Mouse (Mus musculus) heart, embryonic 16.5 days (tissue): ENCODE data around the gene Slc29a4. TPM values are rescaled to one million over a fixed set of nuclear protein-coding genes. Genes with fewer than 3 reads are reported as not detected.

Experiments
- ATAC-seq: fragments of 200-750 bp; cut with Nextera tagmentation; replicated peaks from 2 replicates; pipeline ENCODE4 v1.8.0; 2017; ENCODE audit warnings: moderate number of reproducible peaks; ENCODE audit not compliant: insufficient read depth, low FRiP score; ENCODE audit errors: extremely low read depth
- H3K27ac ChIP-seq: fragments of 300-500 bp; sonication (generic); 2 replicates; pipeline ENCODE4 v1.5.1; 2014; ENCODE audit warnings: mild to moderate bottlenecking, low read length, control low read depth, moderate library complexity
- H3K27me3 ChIP-seq: fragments of 300-500 bp; sonication (generic); 2 replicates; pipeline ENCODE4 v1.6.1; 2014; ENCODE audit warnings: low read length, mixed read lengths; ENCODE audit not compliant: control insufficient read depth, insufficient read depth
- H3K36me3 ChIP-seq: fragments of 300-500 bp; sonication (generic); 2 replicates; pipeline ENCODE4 v1.6.1; 2014; ENCODE audit not compliant: control insufficient read depth, insufficient read depth
- H3K4me1 ChIP-seq: fragments of 300-500 bp; sonication (generic); 2 replicates; pipeline ENCODE4 v1.6.1; 2014; ENCODE audit warnings: low read length, mixed read lengths; ENCODE audit not compliant: control insufficient read depth, insufficient read depth
- H3K4me2 ChIP-seq: fragments of 300-500 bp; sonication (generic); 2 replicates; pipeline ENCODE4 v1.6.1; 2014; ENCODE audit warnings: low read depth, mild to moderate bottlenecking, control low read depth, low read length
- H3K4me3 ChIP-seq: fragments of 300-500 bp; sonication (generic); 2 replicates; pipeline ENCODE4 v1.5.1; 2014; ENCODE audit warnings: mild to moderate bottlenecking, control low read depth, low read length
- H3K9ac ChIP-seq: fragments of 300-500 bp; sonication (generic); 2 replicates; pipeline ENCODE4 v1.6.1; 2014; ENCODE audit warnings: low read length, control low read depth
- H3K9me3 ChIP-seq: fragments of 300-500 bp; sonication (generic); replicated peaks from 2 replicates; pipeline ENCODE4 v1.6.1; 2016; ENCODE audit warnings: low read length; ENCODE audit not compliant: control insufficient read depth
- WGBS: fragments of 180-500 bp; shearing (Covaris S2); extraction: QIAGEN DNeasy Blood & Tissue Kit; methylation state at CpG from one replicate; pipeline ENCODE4 v1.1.7; 2014; 5-methylcytosine and 5-hydroxymethylcytosine counted together
- polyA plus RNA-seq: library from polyadenylated mRNA; unstranded; fragments of >200 nt; fragmentation: Nextera tagmentation; extraction: Ambion mirVana; gene quantifications from 2 replicates; pipeline ENCODE4 v1.2.1, GENCODE M21; 2015

The Slc29a4 gene
- polyA plus RNA-seq, 1 experiment from 2014 or later, result 1.1 TPM

- Histone ChIP-seq H3K9me3 (no peaks in the 10 kb centered on the region), H3K27me3 (no peaks in the 10 kb centered on the region), H3K4me3 (no peak overlapping the region), H3K4me1 (peaks cover 6% of the 10 kb centered on the region; the same call in 1 of the 2 replicates), H3K4me2 (no peak overlapping the region), H3K36me3 (peaks cover 53% of the 10 kb centered on the region), H3K9ac (no peak overlapping the region), H3K27ac (no peak overlapping the region)
- 72% methylated on average over 12 of the region's 12 CpGs for WGBS
- ATAC-seq, result no peak
Measured at GRCm38 (mm10) chr5:142747026-142747629, 54.8 kb downstream of the Slc29a4 start.

GRCm38 (mm10) chr5:142750173-142750572, 57.9 kb downstream of the Slc29a4 start:
- H3K36me3 ChIP-seq, result peaks cover 36% of the 10 kb centered on the region
- no peak overlapping the region for H3K27ac ChIP-seq
- no peak overlapping the region for H3K4me2 ChIP-seq
- no peaks in the 10 kb centered on the region for H3K27me3 ChIP-seq
- no peak for ATAC-seq
- H3K4me3 ChIP-seq, result no peak overlapping the region
- no peaks in the 10 kb centered on the region for H3K9me3 ChIP-seq
- peaks cover 6% of the 10 kb centered on the region; the same call in 1 of the 2 replicates for H3K4me1 ChIP-seq
- 80% methylated on average over 11 of the region's 11 CpGs for WGBS
- no peak overlapping the region for H3K9ac ChIP-seq

GRCm38 (mm10) chr5:142752241-142752640, 59.9 kb downstream of the Slc29a4 start:
- H3K27me3 ChIP-seq, result no peaks in the 10 kb centered on the region
- no peak overlapping the region for H3K27ac ChIP-seq
- H3K4me3 ChIP-seq, result no peak overlapping the region
- ATAC-seq, result no peak
- no peak overlapping the region for H3K9ac ChIP-seq
- H3K4me2 ChIP-seq, result no peak overlapping the region
- no peaks in the 10 kb centered on the region for H3K9me3 ChIP-seq
- H3K4me1 ChIP-seq, result no peaks in the 10 kb centered on the region
- H3K36me3 ChIP-seq, result peaks cover 26% of the 10 kb centered on the region
- 66% methylated on average over 13 of the region's 13 CpGs for WGBS

- Histone ChIP-seq H3K4me3 (no peak overlapping the region), H3K36me3 (peaks cover 47% of the 10 kb centered on the region), H3K27ac (no peak overlapping the region), H3K4me2 (no peak overlapping the region), H3K4me1 (no peaks in the 10 kb centered on the region), H3K27me3 (no peaks in the 10 kb centered on the region), H3K9ac (no peak overlapping the region), H3K9me3 (no peaks in the 10 kb centered on the region)
- no peak for ATAC-seq
- WGBS, result 81% methylated on average over 8 of the region's 8 CpGs
Measured at GRCm38 (mm10) chr5:142759786-142760185, 67.5 kb downstream of the Slc29a4 start.

GRCm38 (mm10) chr5:142761326-142761983, 69.1 kb downstream of the Slc29a4 start:
- Histone ChIP-seq H3K27ac (no peak overlapping the region), H3K4me1 (no peaks in the 10 kb centered on the region), H3K9me3 (no peaks in the 10 kb centered on the region), H3K4me3 (no peak overlapping the region), H3K9ac (no peak overlapping the region), H3K27me3 (no peaks in the 10 kb centered on the region), H3K4me2 (no peak overlapping the region), H3K36me3 (peaks cover 55% of the 10 kb centered on the region)
- no peak for ATAC-seq
- 81% methylated on average over 16 of the region's 16 CpGs for WGBS

- Histone ChIP-seq H3K27ac (no peak overlapping the region), H3K36me3 (peaks cover 55% of the 10 kb centered on the region), H3K4me1 (no peaks in the 10 kb centered on the region), H3K9me3 (no peaks in the 10 kb centered on the region), H3K27me3 (no peaks in the 10 kb centered on the region), H3K4me2 (no peak overlapping the region), H3K4me3 (no peak overlapping the region), H3K9ac (no peak overlapping the region)
- no peak for ATAC-seq
- 90% methylated on average over 21 of the region's 21 CpGs for WGBS
Measured at GRCm38 (mm10) chr5:142762082-142762807, 69.9 kb downstream of the Slc29a4 start.

- no peak overlapping the region for H3K4me2 ChIP-seq
- no peak overlapping the region for H3K27ac ChIP-seq
- no peak for ATAC-seq
- H3K9me3 ChIP-seq, result no peaks in the 10 kb centered on the region
- no peaks in the 10 kb centered on the region for H3K27me3 ChIP-seq
- peaks cover 8% of the 10 kb centered on the region for H3K4me1 ChIP-seq
- no peak overlapping the region for H3K4me3 ChIP-seq
- WGBS, result 62% methylated on average over 11 of the region's 11 CpGs
- H3K36me3 ChIP-seq, result peaks cover 46% of the 10 kb centered on the region
- H3K9ac ChIP-seq, result no peak overlapping the region
Measured at GRCm38 (mm10) chr5:142764306-142764705, 72.0 kb downstream of the Slc29a4 start.

GRCm38 (mm10) chr5:142764889-142765288, 72.6 kb downstream of the Slc29a4 start:
- no peak for ATAC-seq
- H3K36me3 ChIP-seq, result peaks cover 40% of the 10 kb centered on the region
- peaks cover 14% of the 10 kb centered on the region for H3K4me1 ChIP-seq
- no peak overlapping the region for H3K9ac ChIP-seq
- H3K27ac ChIP-seq, result no peak overlapping the region
- H3K9me3 ChIP-seq, result no peaks in the 10 kb centered on the region
- H3K4me2 ChIP-seq, result no peak overlapping the region
- H3K27me3 ChIP-seq, result no peaks in the 10 kb centered on the region
- H3K4me3 ChIP-seq, result no peak overlapping the region
- 85% methylated on average over 15 of the region's 15 CpGs for WGBS

- H3K27ac ChIP-seq, result no peak overlapping the region
- WGBS, result 76% methylated on average over 3 of the region's 3 CpGs
- H3K4me2 ChIP-seq, result no peak overlapping the region
- H3K4me1 ChIP-seq, result peaks cover 28% of the 10 kb centered on the region
- no peak for ATAC-seq
- no peak overlapping the region for H3K4me3 ChIP-seq
- H3K9ac ChIP-seq, result no peak overlapping the region
- no peaks in the 10 kb centered on the region for H3K27me3 ChIP-seq
- H3K9me3 ChIP-seq, result no peaks in the 10 kb centered on the region
- H3K36me3 ChIP-seq, result peaks cover 38% of the 10 kb centered on the region
Measured at GRCm38 (mm10) chr5:142766708-142767107, 74.4 kb downstream of the Slc29a4 start.
